Mouse (Mus musculus) lung, postnatal 0 days (tissue): ENCODE data around the gene Prdm11. TPM values are rescaled to one million over a fixed set of nuclear protein-coding genes. Genes with fewer than 3 reads are reported as not detected.
A peak's percentile ranks its signal among the peaks of the same experiment; 100 is the strongest.

Experiments used
- ATAC-seq: fragments of 200-750 bp; cut with Nextera tagmentation; 2 replicates; pipeline ENCODE4 v1.8.0; 2017; ENCODE audit warnings: moderate library complexity
- DNase-seq: peaks from one replicate; pipeline ENCODE4 v3.0.0-alpha.2; 2016; ENCODE audit warnings: low spot score
- H3K27ac ChIP-seq: fragments of 300-500 bp; sonication (generic); 2 replicates; pipeline ENCODE4 v1.5.1; 2014; ENCODE audit warnings: antibody characterized with exemption, mild to moderate bottlenecking, low read length, mixed read lengths
- H3K27me3 ChIP-seq: fragments of 300-500 bp; sonication (generic); replicated peaks from 2 replicates; pipeline ENCODE4 v1.6.1; 2014; ENCODE audit warnings: low read length, mixed read lengths; ENCODE audit not compliant: insufficient read depth
- H3K36me3 ChIP-seq: fragments of 300-500 bp; sonication (generic); 2 replicates; pipeline ENCODE4 v1.6.1; 2014; ENCODE audit warnings: low read length, mixed read lengths; ENCODE audit not compliant: insufficient read depth
- H3K4me1 ChIP-seq: fragments of 300-500 bp; sonication (generic); 2 replicates; pipeline ENCODE4 v1.6.1; 2014; ENCODE audit warnings: antibody characterized with exemption, low read depth, low read length, mixed read lengths; ENCODE audit not compliant: insufficient read depth
- H3K4me2 ChIP-seq: fragments of 300-500 bp; sonication (generic); replicated peaks from 2 replicates; pipeline ENCODE4 v1.6.1; 2014; ENCODE audit warnings: low read depth, mild to moderate bottlenecking, low read length, moderate library complexity, mixed read lengths
- H3K4me3 ChIP-seq: fragments of 300-500 bp; sonication (generic); 2 replicates; pipeline ENCODE4 v1.5.1; 2014; ENCODE audit warnings: low read depth, low read length
- H3K9ac ChIP-seq: fragments of 300-500 bp; sonication (generic); replicated peaks from 2 replicates; pipeline ENCODE4 v1.6.1; 2014; ENCODE audit warnings: low read depth, mild to moderate bottlenecking
- H3K9me3 ChIP-seq: fragments of 300-500 bp; sonication (generic); 2 replicates; pipeline ENCODE4 v1.6.1; 2016; ENCODE audit warnings: low read length, mixed read lengths
- CTCF ChIP-seq: IDR thresholded peaks from 2 replicates; pipeline ENCODE4 v1.5.1; 2016; ENCODE audit warnings: antibody characterized with exemption, mild to moderate bottlenecking
- EP300 ChIP-seq: IDR thresholded peaks from 2 replicates; pipeline ENCODE4 v1.6.1; 2016; ENCODE audit warnings: antibody characterized with exemption, mild to moderate bottlenecking, control low read depth
- WGBS: fragments of 180-500 bp; shearing (Covaris S2); extraction: QIAGEN DNeasy Blood & Tissue Kit; methylation state at CpG from one replicate; pipeline ENCODE4 v1.1.7; 2014; 5-methylcytosine and 5-hydroxymethylcytosine counted together
- polyA plus RNA-seq: library from polyadenylated mRNA; unstranded; fragments of >200 nt; fragmentation: Nextera tagmentation; extraction: Ambion mirVana; gene quantifications from 2 replicates; pipeline ENCODE4 v1.2.1, GENCODE M21; 2015

Prdm11 gene
- polyA plus RNA-seq, 1 experiment from 2014 or later: 3.7 TPM

- H3K9ac ChIP-seq: no peak overlapping the region
- no peak overlapping the region for H3K4me3 ChIP-seq
- no peak for ATAC-seq
- H3K27me3 ChIP-seq: no peaks in the 10 kb centered on the region
- TF ChIP-seq CTCF: no peak
- TF ChIP-seq EP300: no peak
- H3K4me1 ChIP-seq: peaks cover 18% of the 10 kb centered on the region; the same call in 1 of the 2 replicates
- WGBS: 62% methylated on average over 7 of the region's 7 CpGs
- DNase-seq: no peak
- no peak overlapping the region for H3K27ac ChIP-seq
- H3K4me2 ChIP-seq: no peak overlapping the region
- H3K9me3 ChIP-seq: no peaks in the 10 kb centered on the region
- no peaks in the 10 kb centered on the region for H3K36me3 ChIP-seq
These were observed 1.6 kb upstream of the Prdm11 start for GRCm38 (mm10) chr2:93047491-93048050.

- Histone ChIP-seq H3K4me1 (peaks cover 18% of the 10 kb centered on the region; the same call in 1 of the 2 replicates), H3K4me2 (no peak overlapping the region), H3K4me3 (no peak overlapping the region), H3K9ac (no peak overlapping the region), H3K36me3 (no peaks in the 10 kb centered on the region), H3K27me3 (no peaks in the 10 kb centered on the region), H3K9me3 (no peaks in the 10 kb centered on the region), H3K27ac (0 out of 2 replicates have a peak overlapping the region, but pooled peaks have one; percentile 9)
- 58% methylated on average over 6 of the region's 6 CpGs for WGBS
- DNase-seq (no peak), ATAC-seq (no peak)
- TF ChIP-seq CTCF (no peak), EP300 (no peak)
These were observed 1.1 kb upstream of the Prdm11 start for GRCm38 (mm10) chr2:93047036-93047435.

- H3K4me2 ChIP-seq: peak overlapping the region; percentile 66
- 10% methylated on average over 5 of the region's 5 CpGs for WGBS
These were observed 505 bp upstream of the Prdm11 start for GRCm38 (mm10) chr2:93046509-93046835.

GRCm38 (mm10) chr2:93045129-93045817, 694 bp downstream of the Prdm11 start:
- DNase-seq (peak; percentile 96), ATAC-seq (peak; percentile 96)
- H3K36me3 ChIP-seq: no peaks in the 10 kb centered on the region
- no peak for TF ChIP-seq EP300
- peak; percentile 41 for TF ChIP-seq CTCF
- H3K9ac ChIP-seq: peak overlapping the region; percentile 96
- H3K4me3 ChIP-seq: peak overlapping the region; percentile 88
- under 1% methylated on average over 36 of the region's 55 CpGs for WGBS
- H3K27me3 ChIP-seq: no peaks in the 10 kb centered on the region
- H3K9me3 ChIP-seq: no peaks in the 10 kb centered on the region
- peak overlapping the region; percentile 66 for H3K4me2 ChIP-seq
- peaks cover 29% of the 10 kb centered on the region; the same call in 1 of the 2 replicates for H3K4me1 ChIP-seq
- peak overlapping the region; percentile 96 for H3K27ac ChIP-seq

More at GRCm38 (mm10) chr2:93046509-93046835, 505 bp upstream of the Prdm11 start:
- Histone ChIP-seq H3K27me3 (no peaks in the 10 kb centered on the region), H3K9ac (peak overlapping the region; percentile 96; the same call in 1 of the 2 replicates), H3K9me3 (no peaks in the 10 kb centered on the region), H3K4me3 (peak overlapping the region; percentile 88), H3K36me3 (no peaks in the 10 kb centered on the region), H3K4me1 (peaks cover 20% of the 10 kb centered on the region; the same call in 1 of the 2 replicates), H3K27ac (peak overlapping the region; percentile 96)
- DNase-seq (no peak), ATAC-seq (no peak)
- TF ChIP-seq CTCF (no peak), EP300 (no peak)

- H3K27me3 ChIP-seq: no peaks in the 10 kb centered on the region
- 67% methylated on average over 3 of the region's 3 CpGs for WGBS
- H3K4me1 ChIP-seq: peaks cover 37% of the 10 kb centered on the region
- no peak for DNase-seq
- no peaks in the 10 kb centered on the region for H3K36me3 ChIP-seq
- ATAC-seq: no peak
- H3K9me3 ChIP-seq: no peaks in the 10 kb centered on the region
- no peak overlapping the region for H3K9ac ChIP-seq
- no peak overlapping the region for H3K27ac ChIP-seq
- no peak overlapping the region for H3K4me2 ChIP-seq
- TF ChIP-seq EP300 (no peak), CTCF (no peak)
- H3K4me3 ChIP-seq: no peak overlapping the region
These were observed 2.4 kb downstream of the Prdm11 start for GRCm38 (mm10) chr2:93043449-93044157.

- no peak overlapping the region for H3K4me2 ChIP-seq
- 17% methylated on average over 6 of the region's 6 CpGs for WGBS
- H3K36me3 ChIP-seq: no peaks in the 10 kb centered on the region
- DNase-seq (no peak), ATAC-seq (no peak)
- H3K9ac ChIP-seq: no peak overlapping the region
- H3K4me1 ChIP-seq: peaks cover 31% of the 10 kb centered on the region
- H3K27me3 ChIP-seq: no peaks in the 10 kb centered on the region
- no peak overlapping the region for H3K4me3 ChIP-seq
- H3K9me3 ChIP-seq: no peaks in the 10 kb centered on the region
- TF ChIP-seq EP300: no peak
- no peak for TF ChIP-seq CTCF
- peak overlapping the region; percentile 60; the same call in 1 of the 2 replicates for H3K27ac ChIP-seq
These were observed 4.5 kb downstream of the Prdm11 start for GRCm38 (mm10) chr2:93041470-93041869.
